Comparison of ENCODE assay signal across 29 mouse cellular contexts in the genomic region with DNA sequence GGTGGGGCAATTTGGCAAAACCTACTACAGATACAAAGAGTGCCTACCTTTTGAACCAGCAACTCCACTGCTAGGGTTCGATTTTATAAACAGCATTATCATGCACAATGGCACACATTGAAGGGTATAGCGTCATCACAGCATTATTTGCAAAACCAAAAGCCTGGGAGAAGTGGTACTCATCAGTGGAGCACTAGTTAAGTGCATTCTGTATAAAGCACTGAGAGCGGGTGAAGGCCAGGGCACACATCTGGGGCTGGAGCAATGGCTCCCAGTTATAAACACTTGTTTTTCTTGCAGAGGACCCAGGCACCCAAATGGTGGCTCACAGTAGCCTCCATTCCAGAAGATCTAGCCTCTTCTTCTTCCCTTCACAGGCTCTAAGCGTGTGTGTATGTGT.
DNase-seq lines count a peak whose midpoint lies in the region; ATAC-seq and TF ChIP-seq lines count a peak whose summit lies in the region.
"Had no signal": no experiment of that assay in that cellular context is flagged by ENCODE, and none has a peak within 500 bp of the region (broad histone marks: within the 10 kb centered on the region; RNA-seq: fewer than 3 reads in every experiment).

No protein-coding gene starts in this region.

- H3K27ac ChIP-seq in heart, embryonic 11.5 days (ENCODE audit: low read depth, low read length), result peak overlapping the region; percentile 82
- peak overlapping the region; percentile 65; the same call in 1 of the 2 replicates for H3K27ac ChIP-seq in lung, embryonic 14.5 days (ENCODE audit: low read depth)
- peak overlapping the region; percentile 76 for H3K27ac ChIP-seq in lung, postnatal 0 days (ENCODE audit: low read length)
- no peak overlapping the region for H3K27ac ChIP-seq in midbrain, embryonic 15.5 days
- H3K27ac ChIP-seq: embryonic facial prominence, embryonic 15.5 days; forebrain, embryonic 12.5 days; hindbrain, embryonic 13.5 days; kidney, postnatal 0 days; liver, embryonic 12.5 days; neural tube, embryonic 12.5 days had no signal

- TF ChIP-seq CTCF in lung, embryonic 14.5 days (IDR thresholded peaks at IDR 0.05; ENCODE audit: low read depth), result no peak
- TF ChIP-seq CTCF in lung, adult 2 months (IDR thresholded peaks at IDR 0.05; ENCODE audit: insufficient read depth, low read length), result no peak
- no peak for TF ChIP-seq CTCF in lung, postnatal 0 days (IDR thresholded peaks at IDR 0.05)

- H3K9ac ChIP-seq in heart, embryonic 11.5 days (ENCODE audit: low read depth, low read length), result no peak overlapping the region
- H3K9ac ChIP-seq in lung, embryonic 14.5 days, result no peak overlapping the region
- H3K9ac ChIP-seq in lung, postnatal 0 days (replicated peaks; ENCODE audit: low read depth), result no peak overlapping the region
- no peak overlapping the region for H3K9ac ChIP-seq in midbrain, embryonic 15.5 days
- H3K9ac ChIP-seq: embryonic facial prominence, embryonic 15.5 days; forebrain, embryonic 12.5 days; hindbrain, embryonic 13.5 days; liver, embryonic 12.5 days; liver, postnatal 0 days; neural tube, embryonic 12.5 days had no signal

- ATAC-seq in heart, embryonic 11.5 days (replicated peaks; ENCODE audit: insufficient number of reproducible peaks, low FRiP score, low TSS enrichment), result no peak
- ATAC-seq in lung, embryonic 14.5 days (ENCODE audit: insufficient read depth), result no peak
- peak; percentile 95 for ATAC-seq in lung, postnatal 0 days
- no peak for ATAC-seq in midbrain, embryonic 15.5 days (replicated peaks)
- ATAC-seq: intestine, embryonic 16.5 days; liver, embryonic 12.5 days; liver, postnatal 0 days had no signal

- peak; percentile 85 for TF ChIP-seq EP300 in lung, postnatal 0 days (IDR thresholded peaks at IDR 0.05)

- no peak overlapping the region for H3K4me3 ChIP-seq in heart, embryonic 11.5 days (ENCODE audit: low read depth, low read length)
- no peak overlapping the region for H3K4me3 ChIP-seq in lung, embryonic 14.5 days (ENCODE audit: low read depth, low read length)
- H3K4me3 ChIP-seq in lung, adult 2 months (replicated peaks; ENCODE audit: extremely low read depth, low read depth, low read length), result no peak overlapping the region
- H3K4me3 ChIP-seq in lung, postnatal 0 days (ENCODE audit: low read depth, low read length), result no peak overlapping the region
- H3K4me3 ChIP-seq in midbrain, embryonic 15.5 days, result no peak overlapping the region
- H3K4me3 ChIP-seq: embryonic facial prominence, embryonic 15.5 days; forebrain, embryonic 12.5 days; hindbrain, embryonic 13.5 days; liver, embryonic 12.5 days; myocyte; neural tube, embryonic 12.5 days had no signal

- no peaks in the 10 kb centered on the region for H3K27me3 ChIP-seq in heart, embryonic 11.5 days (ENCODE audit: control insufficient read depth, insufficient read depth, low read length)
- no peaks in the 10 kb centered on the region for H3K27me3 ChIP-seq in lung, embryonic 14.5 days (ENCODE audit: insufficient read depth, low read length)
- no peaks in the 10 kb centered on the region for H3K27me3 ChIP-seq in lung, postnatal 0 days (replicated peaks; ENCODE audit: insufficient read depth, low read length)
- H3K27me3 ChIP-seq in midbrain, embryonic 15.5 days (replicated peaks), result no peaks in the 10 kb centered on the region
- H3K27me3 ChIP-seq: embryonic facial prominence, embryonic 15.5 days; forebrain, embryonic 12.5 days; hindbrain, embryonic 13.5 days; liver, embryonic 12.5 days; neural tube, embryonic 12.5 days had no signal

- peaks cover 42% of the 10 kb centered on the region for H3K4me1 ChIP-seq in heart, embryonic 11.5 days (ENCODE audit: control insufficient read depth, insufficient read depth, low read length)
- peaks cover 11% of the 10 kb centered on the region; the same call in 1 of the 2 replicates for H3K4me1 ChIP-seq in lung, embryonic 14.5 days (ENCODE audit: insufficient read depth)
- H3K4me1 ChIP-seq in lung, adult 2 months (ENCODE audit: control insufficient read depth, insufficient read depth, low read length), result no peaks in the 10 kb centered on the region
- H3K4me1 ChIP-seq in lung, postnatal 0 days (ENCODE audit: insufficient read depth, low read depth, low read length), result peaks cover 12% of the 10 kb centered on the region; the same call in 1 of the 2 replicates
- H3K4me1 ChIP-seq in midbrain, embryonic 15.5 days, result 0 out of 2 replicates have a peak, but pooled peaks cover 4% of the 10 kb centered on the region
- H3K4me1 ChIP-seq: forebrain, embryonic 12.5 days had no signal

- TF ChIP-seq POLR2A in lung, adult 2 months (IDR thresholded peaks at IDR 0.05; ENCODE audit: borderline replicate concordance, extremely low read depth, low read depth, low read length), result no peak

- intact Hi-C loops in heart, postnatal 25 days (cut with DNase I), result no loop called here

- H3K4me2 ChIP-seq in heart, embryonic 11.5 days, result no peak overlapping the region
- no peak overlapping the region for H3K4me2 ChIP-seq in lung, embryonic 14.5 days
- no peak overlapping the region for H3K4me2 ChIP-seq in lung, postnatal 0 days (replicated peaks; ENCODE audit: low read depth, low read length)
- H3K4me2 ChIP-seq in midbrain, embryonic 15.5 days, result no peak overlapping the region
- H3K4me2 ChIP-seq: embryonic facial prominence, embryonic 15.5 days; forebrain, embryonic 12.5 days; hindbrain, embryonic 13.5 days; liver, embryonic 12.5 days; midbrain, embryonic 11.5 days; neural tube, embryonic 12.5 days had no signal

- no peak for DNase-seq in heart, postnatal 25 days (ENCODE audit: low spot score)
- no peak for DNase-seq in lung, embryonic 14.5 days
- DNase-seq in lung, adult 2 months, result no peak
- DNase-seq in lung, postnatal 0 days (ENCODE audit: low spot score), result peak; percentile 85
- DNase-seq in lung, postnatal 36 days, result peak; percentile 50
- DNase-seq: adrenal gland, postnatal 36 days; B cell, adult 2 months; cerebellum, adult 18-20 months; cerebellum, postnatal 10 days; gastrocnemius, postnatal 10 days; kidney, adult 8-10 months; kidney, postnatal 4 days; layer of hippocampus, postnatal 36 days; left cerebral cortex, postnatal 4 days; liver, postnatal 0 days; right cerebral cortex, postnatal 4 days; thymus, adult 18-20 months; thymus, postnatal 25 days had no signal

- WGBS in heart, embryonic 11.5 days (ENCODE audit: insufficient replicate concordance), result 89% methylated on average over 4 of the region's 4 CpGs
- WGBS in lung, embryonic 14.5 days, result 74% methylated on average over 4 of the region's 4 CpGs
- WGBS in lung, adult 2 months, result 80% methylated on average over 4 of the region's 4 CpGs
- 68% methylated on average over 4 of the region's 4 CpGs for WGBS in lung, postnatal 0 days
- WGBS in midbrain, embryonic 15.5 days, result 84% methylated on average over 4 of the region's 4 CpGs

- no peaks in the 10 kb centered on the region for H3K36me3 ChIP-seq in heart, embryonic 11.5 days (ENCODE audit: control insufficient read depth, insufficient read depth, low read length)
- H3K36me3 ChIP-seq in lung, embryonic 14.5 days (ENCODE audit: insufficient read depth), result no peaks in the 10 kb centered on the region
- H3K36me3 ChIP-seq in lung, postnatal 0 days (ENCODE audit: insufficient read depth, low read length), result no peaks in the 10 kb centered on the region
- no peaks in the 10 kb centered on the region for H3K36me3 ChIP-seq in midbrain, embryonic 15.5 days (replicated peaks)
- H3K36me3 ChIP-seq: embryonic facial prominence, embryonic 15.5 days; forebrain, embryonic 12.5 days; hindbrain, embryonic 13.5 days; liver, embryonic 12.5 days; neural tube, embryonic 12.5 days had no signal

- no peaks in the 10 kb centered on the region for H3K9me3 ChIP-seq in heart, embryonic 11.5 days (replicated peaks; ENCODE audit: control insufficient read depth, low read length)
- H3K9me3 ChIP-seq in lung, embryonic 14.5 days (ENCODE audit: low read depth, low read length), result no peaks in the 10 kb centered on the region
- no peaks in the 10 kb centered on the region for H3K9me3 ChIP-seq in lung, postnatal 0 days (ENCODE audit: low read length)
- no peaks in the 10 kb centered on the region for H3K9me3 ChIP-seq in midbrain, embryonic 15.5 days
- H3K9me3 ChIP-seq: embryonic facial prominence, embryonic 15.5 days; forebrain, embryonic 12.5 days; hindbrain, embryonic 13.5 days; liver, embryonic 12.5 days; neural tube, embryonic 12.5 days had no signal

Comparison
In these comparisons a context has a peak if more than half of its experiments do, and no peak if none do; other contexts are left out.
1. DNase-seq: peak in lung, postnatal 0 days (single experiment) and lung, postnatal 36 days (single experiment); none in heart, postnatal 25 days (single experiment), lung, embryonic 14.5 days (single experiment) and lung, adult 2 months (single experiment).